Mouse (Mus musculus) hindbrain, postnatal 0 days (tissue): ENCODE measurements around the gene Gm10447. TPM values are rescaled to one million over a fixed set of nuclear protein-coding genes. Genes with fewer than 3 reads are reported as not detected.

Source experiments
- ATAC-seq: fragments of 200-750 bp; cut with Nextera tagmentation; 2 replicates; pipeline ENCODE4 v1.8.0; 2017; ENCODE audit warnings: mild to moderate bottlenecking, moderate TSS enrichment, moderate library complexity
- DNase-seq: peaks from one replicate; pipeline ENCODE4 v3.0.0-alpha.2; 2015; ENCODE audit warnings: low spot score
- H3K27ac ChIP-seq: fragments of 300-500 bp; sonication (generic); 2 replicates; pipeline ENCODE4 v1.5.1; 2014; ENCODE audit warnings: mild to moderate bottlenecking
- H3K27me3 ChIP-seq: fragments of 300-500 bp; sonication (generic); 2 replicates; pipeline ENCODE4 v1.6.1; 2014; ENCODE audit warnings: low read length, mixed read lengths; ENCODE audit not compliant: insufficient read depth
- H3K36me3 ChIP-seq: fragments of 300-500 bp; sonication (generic); 2 replicates; pipeline ENCODE4 v1.6.1; 2014; ENCODE audit warnings: low read length, mixed read lengths; ENCODE audit not compliant: insufficient read depth
- H3K4me1 ChIP-seq: fragments of 300-500 bp; sonication (generic); 2 replicates; pipeline ENCODE4 v1.6.1; 2014; ENCODE audit warnings: antibody characterized with exemption, low read length, mixed read lengths; ENCODE audit not compliant: insufficient read depth
- H3K4me2 ChIP-seq: fragments of 300-500 bp; sonication (generic); 2 replicates; pipeline ENCODE4 v1.6.1; 2014; ENCODE audit warnings: low read depth, mild to moderate bottlenecking, low read length, moderate library complexity, mixed read lengths
- H3K4me3 ChIP-seq: fragments of 300-500 bp; sonication (generic); 2 replicates; pipeline ENCODE4 v1.5.1; 2014; ENCODE audit warnings: low read length
- H3K9ac ChIP-seq: fragments of 300-500 bp; sonication (generic); replicated peaks from 2 replicates; pipeline ENCODE4 v1.6.1; 2014; ENCODE audit warnings: mild to moderate bottlenecking, low read length, moderate library complexity, mixed read lengths
- H3K9me3 ChIP-seq: fragments of 300-500 bp; sonication (generic); 2 replicates; pipeline ENCODE4 v1.6.1; 2016; ENCODE audit warnings: low read length, mixed read lengths
- CTCF ChIP-seq: IDR thresholded peaks from 2 replicates; pipeline ENCODE4 v1.5.1; 2016; ENCODE audit warnings: antibody characterized with exemption, control low read depth, low read depth
- WGBS: fragments of 180-500 bp; shearing (Covaris S2); extraction: QIAGEN DNeasy Blood & Tissue Kit; methylation state at CpG from one replicate; pipeline ENCODE4 v1.1.7; 2014; 5-methylcytosine and 5-hydroxymethylcytosine counted together
- polyA plus RNA-seq: library from polyadenylated mRNA; unstranded; fragments of >200 nt; fragmentation: Nextera tagmentation; extraction: Ambion mirVana; gene quantifications from 2 replicates; pipeline ENCODE4 v1.2.1, GENCODE M21; 2015
- total RNA-seq: library from RNA; depleted of rRNA; stranded (reverse); fragments of >200 nt; gene quantifications from 2 replicates; pipeline ENCODE4 v1.2.3, GENCODE M21; 2014; rRNA removed

Gene Gm10447
- not detected in 2 replicates for total RNA-seq
- polyA plus RNA-seq, result 0.10 TPM in 1 of 2 replicates, not detected in the other

DNA sequence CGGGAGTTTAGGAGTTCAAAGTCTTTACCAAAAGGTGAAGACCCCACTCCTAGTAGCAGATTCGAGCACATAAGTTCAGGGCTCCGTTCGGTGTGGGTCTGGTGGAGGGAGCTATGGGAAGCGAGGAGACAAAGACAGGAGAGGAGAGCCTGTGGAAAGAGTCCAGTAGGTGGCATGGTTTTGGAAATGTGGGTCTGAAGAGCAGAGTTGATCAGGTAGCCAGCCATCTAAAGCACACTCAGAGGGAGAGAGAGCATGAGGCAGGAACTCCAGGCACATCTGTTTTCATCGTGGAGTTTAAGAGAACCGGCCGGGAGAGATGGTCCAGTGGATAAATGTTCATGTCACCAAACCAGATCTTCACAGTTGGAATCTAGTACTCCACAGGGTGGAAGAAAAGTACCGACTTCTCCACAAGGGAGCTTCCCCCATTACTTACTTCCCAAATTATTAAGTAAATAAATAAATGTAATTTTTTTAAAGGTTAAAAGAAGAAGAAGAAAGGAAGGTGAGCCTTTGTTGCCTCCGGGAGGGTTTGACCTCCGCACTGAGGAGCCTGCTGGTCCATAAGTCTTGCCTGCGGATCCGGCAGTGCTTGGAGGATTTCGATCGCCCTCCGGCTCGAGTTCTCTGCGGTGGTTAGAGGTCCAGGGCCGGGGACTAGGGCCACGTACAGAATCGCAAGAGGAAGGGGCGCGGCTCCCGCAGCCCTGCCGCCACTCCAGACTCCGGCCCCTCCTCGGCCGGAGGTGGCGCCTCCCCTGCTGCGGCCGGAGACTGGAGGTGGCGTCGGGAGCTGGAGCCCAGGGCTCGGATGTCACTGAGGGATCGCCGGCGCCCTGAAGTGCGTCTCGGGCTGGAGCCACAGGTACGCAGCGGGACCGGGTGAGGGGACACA is at the start of gene Gm10447, which contains the start of gene Shroom1:
Gene Gm10447, minus strand, starts transcription at position 637 of the 898 bp plus-strand sequence.
Gene Shroom1, plus strand, starts transcription at position 732 of the 898 bp plus-strand sequence.
- no peaks in the 10 kb centered on the region for H3K36me3 ChIP-seq
- peak; percentile 53 for DNase-seq
- H3K27me3 ChIP-seq, result peaks cover 17% of the 10 kb centered on the region; the same call in 1 of the 2 replicates
- H3K9ac ChIP-seq, result peak within 1 kb of the TSS; percentile 49
- no peaks in the 10 kb centered on the region for H3K9me3 ChIP-seq
- no peak within 1 kb of the TSS for H3K27ac ChIP-seq
- peak; percentile 51 for TF ChIP-seq CTCF
- ATAC-seq, result peak; percentile 43; the same call in 1 of the 2 replicates
- WGBS, result 3% methylated on average over 42 of the region's 42 CpGs
- H3K4me1 ChIP-seq, result no peaks in the 10 kb centered on the region
- peak within 1 kb of the TSS; percentile 38 for H3K4me3 ChIP-seq
- H3K4me2 ChIP-seq, result peak within 1 kb of the TSS; percentile 60

DNA sequence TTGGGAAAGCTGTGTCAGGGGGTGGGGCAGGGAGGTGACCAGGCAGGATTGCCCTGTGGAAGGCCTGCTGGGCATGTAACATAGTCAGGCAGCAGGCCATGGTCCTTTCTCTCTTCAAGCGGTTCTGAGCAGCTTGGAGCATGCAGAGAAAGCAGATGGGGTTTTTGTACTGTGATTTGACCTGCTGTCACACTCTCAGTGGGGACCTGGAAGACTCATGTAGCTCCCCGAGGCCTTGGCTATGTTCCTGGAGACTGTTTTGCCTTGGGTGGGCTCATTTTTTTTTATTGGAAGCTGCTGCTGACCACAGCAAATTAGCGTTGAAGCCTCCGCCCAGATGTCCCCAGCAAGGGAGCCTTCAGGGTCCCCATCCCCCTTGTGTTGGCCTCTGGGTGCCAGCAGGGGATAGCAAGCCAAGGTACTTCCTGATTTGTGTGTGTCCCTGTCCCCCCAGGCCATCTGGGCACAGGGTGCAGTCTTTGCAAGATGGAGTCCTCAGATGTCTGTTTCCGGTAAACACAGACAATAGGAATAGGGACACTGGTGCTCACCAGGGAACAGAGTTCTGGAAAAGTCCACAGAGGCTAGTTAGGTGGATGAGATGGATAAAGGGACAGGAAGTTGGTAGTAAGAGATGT is 48.2 kb upstream of the Gm10447 start:
- Histone ChIP-seq H3K4me3 (no peak overlapping the region), H3K36me3 (no peaks in the 10 kb centered on the region), H3K9ac (no peak overlapping the region), H3K4me2 (no peak overlapping the region), H3K27ac (peak overlapping the region; percentile 48; the same call in 1 of the 2 replicates), H3K4me1 (no peaks in the 10 kb centered on the region; the same call in 1 of the 2 replicates), H3K27me3 (peaks cover 10% of the 10 kb centered on the region; the same call in 1 of the 2 replicates), H3K9me3 (no peaks in the 10 kb centered on the region)
- DNase-seq (peak; percentile 90), ATAC-seq (peak; percentile 91)
- WGBS, result 22% methylated on average over 5 of the region's 5 CpGs
- TF ChIP-seq CTCF, result 0 out of 2 replicates have a peak, but pooled peaks have one; percentile 8

DNA sequence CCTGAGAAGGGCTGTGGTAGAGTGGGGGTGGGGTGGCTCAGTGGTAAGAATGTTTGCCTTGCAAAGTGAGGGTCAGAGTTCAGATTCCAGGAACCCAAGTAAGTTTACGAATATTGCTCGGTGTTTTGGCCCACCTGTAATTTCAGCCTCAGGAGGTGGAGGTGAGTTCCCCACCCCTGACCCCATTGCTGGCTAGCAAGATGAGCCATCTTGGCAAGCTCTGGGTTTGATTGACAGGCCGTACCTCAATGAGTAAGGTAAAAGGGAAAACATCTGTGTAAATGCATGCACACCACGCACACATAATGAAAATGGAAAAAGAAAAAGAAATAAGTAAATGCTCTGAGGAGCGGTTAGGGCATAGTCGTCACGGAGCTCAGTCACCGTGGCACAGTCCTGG is 47.5 kb upstream of the Gm10447 start:
- 86% methylated on average over 8 of the region's 8 CpGs for WGBS
- ATAC-seq (no peak), DNase-seq (no peak)
- Histone ChIP-seq H3K27me3 (peaks cover 11% of the 10 kb centered on the region; the same call in 1 of the 2 replicates), H3K27ac (peak overlapping the region; percentile 48; the same call in 1 of the 2 replicates), H3K4me1 (no peaks in the 10 kb centered on the region; the same call in 1 of the 2 replicates), H3K36me3 (no peaks in the 10 kb centered on the region), H3K9me3 (no peaks in the 10 kb centered on the region), H3K4me2 (no peak overlapping the region), H3K4me3 (no peak overlapping the region), H3K9ac (no peak overlapping the region)
- TF ChIP-seq CTCF, result no peak

DNA sequence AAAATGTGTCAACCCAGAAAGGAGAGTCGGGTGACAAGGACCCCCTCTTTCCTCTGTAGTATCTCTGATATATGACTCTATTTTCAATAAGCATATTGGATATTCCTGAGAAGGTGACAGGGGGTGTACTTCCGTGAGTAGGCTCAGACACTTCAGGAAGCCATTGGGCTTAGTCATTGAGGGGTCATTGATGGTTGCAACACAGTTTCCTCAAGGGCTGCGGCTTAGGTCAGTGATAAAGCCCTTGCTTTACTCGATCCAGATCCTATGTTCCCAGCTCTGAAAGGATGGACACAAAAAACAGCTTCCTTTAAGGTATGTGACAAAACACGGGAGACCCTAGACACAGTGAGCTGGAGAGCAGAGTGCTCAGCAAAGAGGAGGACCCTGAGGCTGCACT is 46.8 kb upstream of the Gm10447 start:
- Histone ChIP-seq H3K36me3 (no peaks in the 10 kb centered on the region), H3K4me2 (no peak overlapping the region), H3K4me1 (no peaks in the 10 kb centered on the region; the same call in 1 of the 2 replicates), H3K9me3 (no peaks in the 10 kb centered on the region), H3K9ac (no peak overlapping the region), H3K27ac (no peak overlapping the region), H3K4me3 (no peak overlapping the region), H3K27me3 (peaks cover 11% of the 10 kb centered on the region; the same call in 1 of the 2 replicates)
- DNase-seq, result no peak
- no peak for ATAC-seq
- WGBS, result 89% methylated on average over 5 of the region's 5 CpGs
- TF ChIP-seq CTCF, result no peak

DNA sequence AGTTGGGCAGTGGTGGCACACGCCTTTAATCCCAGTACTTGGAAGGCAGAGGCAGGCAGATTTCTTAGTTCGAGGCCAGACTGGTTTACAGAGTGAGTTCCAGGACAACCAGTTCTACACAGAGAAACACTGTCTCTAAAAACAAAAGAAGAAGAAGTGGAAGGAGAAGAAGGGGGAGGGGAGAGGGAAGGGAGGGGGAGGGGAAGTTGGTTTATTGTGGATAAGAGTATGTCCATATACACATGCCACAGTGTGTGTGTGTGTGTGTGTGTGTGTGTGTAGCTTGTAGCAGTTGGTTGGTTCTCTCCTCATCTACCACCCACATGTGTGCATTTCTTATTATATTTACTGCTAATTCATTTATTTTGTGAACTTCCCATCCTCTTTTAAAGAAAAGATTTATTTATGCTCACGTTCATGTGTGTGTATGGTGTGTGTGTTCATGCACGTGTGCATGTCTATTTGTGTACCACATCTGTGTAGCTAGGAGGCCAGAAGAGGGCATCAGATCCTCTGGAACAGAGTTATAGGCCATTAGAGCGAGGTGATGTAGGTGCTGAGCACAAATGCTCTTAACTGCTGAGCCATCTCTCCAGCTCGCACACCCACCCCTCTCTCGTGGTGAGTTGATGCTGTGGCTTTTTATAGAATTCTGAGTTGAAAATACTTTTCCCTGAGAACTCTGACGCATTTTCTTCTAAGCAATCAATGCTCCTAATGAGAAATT is 45.3 kb upstream of the Gm10447 start:
- Histone ChIP-seq H3K4me2 (no peak overlapping the region), H3K9ac (no peak overlapping the region), H3K9me3 (no peaks in the 10 kb centered on the region), H3K27me3 (peaks cover 16% of the 10 kb centered on the region; the same call in 1 of the 2 replicates), H3K4me3 (no peak overlapping the region), H3K36me3 (no peaks in the 10 kb centered on the region), H3K4me1 (no peaks in the 10 kb centered on the region; the same call in 1 of the 2 replicates), H3K27ac (no peak overlapping the region)
- DNase-seq, result no peak
- TF ChIP-seq CTCF, result peak; percentile 29
- no peak for ATAC-seq
- WGBS, result 83% methylated on average over 8 of the region's 8 CpGs

DNA sequence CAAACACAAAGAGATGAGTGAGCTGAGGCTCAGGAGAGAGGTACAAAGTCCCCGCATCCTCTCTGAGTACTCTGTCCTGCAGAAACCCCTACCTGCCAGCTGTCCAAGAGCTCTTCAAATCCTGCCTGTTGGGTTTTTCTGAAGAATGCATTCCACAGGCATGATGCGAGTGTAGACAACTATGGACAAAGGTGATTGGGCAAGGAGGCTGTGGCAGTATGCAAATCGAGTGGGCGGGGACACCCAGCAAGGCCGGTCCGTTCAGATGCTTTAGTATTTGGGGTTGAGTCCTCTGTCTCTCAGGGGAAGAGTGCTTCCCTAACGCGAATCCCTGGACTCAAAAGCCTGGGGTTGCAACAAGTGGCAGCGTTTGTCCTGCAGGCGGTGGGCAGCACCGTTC is 43.7 kb upstream of the Gm10447 start:
- Histone ChIP-seq H3K9me3 (no peaks in the 10 kb centered on the region), H3K4me2 (no peak overlapping the region), H3K4me3 (no peak overlapping the region), H3K27ac (no peak overlapping the region), H3K36me3 (no peaks in the 10 kb centered on the region), H3K27me3 (peaks cover 16% of the 10 kb centered on the region; the same call in 1 of the 2 replicates), H3K4me1 (no peaks in the 10 kb centered on the region; the same call in 1 of the 2 replicates), H3K9ac (no peak overlapping the region)
- TF ChIP-seq CTCF, result no peak
- WGBS, result 13% methylated on average over 11 of the region's 11 CpGs
- no peak for ATAC-seq
- DNase-seq, result no peak
